Mouse (Mus musculus): ENCODE results near the gene Slit3.

DNA sequence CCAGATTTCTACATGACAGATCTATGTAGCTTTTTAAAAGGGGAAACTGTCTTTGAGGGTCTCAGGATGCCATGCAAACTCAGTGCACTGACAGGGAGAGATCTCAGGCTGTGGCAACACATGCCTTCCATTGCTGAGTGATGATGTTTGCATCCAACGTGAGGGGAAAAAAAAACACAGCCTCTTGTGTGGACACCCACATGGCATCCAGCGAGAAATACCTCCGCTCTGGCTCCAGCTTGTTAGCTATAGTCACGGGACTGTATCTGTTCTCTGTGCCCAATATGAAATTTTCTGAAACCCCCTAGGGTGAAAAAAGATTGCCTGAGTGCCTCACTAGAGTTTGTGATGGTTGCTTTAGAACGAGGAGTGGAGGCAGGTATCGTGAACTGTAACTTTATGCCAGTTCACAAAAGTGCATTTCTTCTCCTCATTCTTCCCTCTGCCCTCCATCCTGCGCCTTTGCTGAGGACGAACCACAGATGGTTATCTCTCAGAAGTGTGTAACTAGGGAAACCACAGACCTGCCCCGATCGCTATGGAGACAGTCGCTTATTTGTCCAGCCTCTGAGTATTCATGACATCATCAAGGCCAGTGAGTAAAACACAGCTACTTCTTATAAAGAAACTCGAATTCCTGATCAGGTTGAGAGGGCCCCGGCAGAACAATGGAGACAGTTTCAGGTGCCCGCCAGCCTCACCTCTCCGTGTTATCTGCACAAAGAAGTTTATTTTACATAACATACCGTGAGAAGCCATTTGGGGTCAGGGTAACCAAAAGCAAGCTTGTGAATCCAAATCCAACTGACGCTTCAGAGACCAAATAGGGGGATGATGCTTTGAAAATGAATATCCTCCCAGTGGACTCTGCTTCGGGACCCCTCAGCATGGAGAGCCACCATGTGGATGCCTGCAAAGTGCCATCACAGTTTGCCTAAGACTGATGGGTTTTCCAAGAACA is 416.4 kb downstream of the Slit3 start:
- TF ChIP-seq CTCF (IDR thresholded peaks at IDR 0.05): no peak
- TF ChIP-seq EP300 (IDR thresholded peaks at IDR 0.05): no peak

Data from lung, postnatal 0 days (tissue).